Mouse (Mus musculus): ENCODE results near the gene Plcb4.

DNA sequence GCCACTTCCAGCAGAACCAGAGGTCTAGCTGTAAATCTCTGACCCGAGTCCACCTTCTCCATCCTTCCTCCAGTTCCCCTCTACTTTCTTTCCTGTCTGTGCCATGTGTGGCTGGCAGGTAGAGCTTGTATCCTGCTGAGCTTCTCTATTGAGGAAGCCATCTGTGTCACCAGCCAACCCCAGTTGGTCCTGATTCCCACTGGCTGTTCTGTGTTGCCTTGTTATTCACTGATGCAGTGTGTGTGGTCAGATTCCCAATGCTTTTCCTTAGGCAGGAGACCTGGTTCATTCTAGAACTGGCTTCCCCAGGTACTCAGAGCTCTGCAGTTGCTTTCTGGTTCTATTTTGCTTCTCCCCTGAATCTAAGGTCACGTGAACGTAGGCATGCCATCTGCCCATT, 177.6 kb downstream of the Plcb4 start:
- TF ChIP-seq ZC3H11A (IDR thresholded peaks at IDR 0.05; ENCODE audit: borderline replicate concordance, low read depth, low read length), result no peak
- TF ChIP-seq MAFK (IDR thresholded peaks at IDR 0.05; ENCODE audit: insufficient read depth, low read depth, low read length), result no peak
